Mouse (Mus musculus): ENCODE data around the gene Prm2. TPM values are rescaled to one million over a fixed set of nuclear protein-coding genes. Genes with fewer than 3 reads are reported as not detected.

The Prm2 gene
- polyA plus RNA-seq, 1 experiment: not detected

- no peak overlapping the region for H3K9ac ChIP-seq (ENCODE audit: low read depth, poor library complexity, severe bottlenecking)
- no peak overlapping the region for H3K27ac ChIP-seq (ENCODE audit: insufficient read depth, low read length)
- H3K27me3 ChIP-seq (ENCODE audit: control insufficient read depth, insufficient read depth, low read length, poor library complexity, severe bottlenecking): no peaks in the 10 kb centered on the region
- H3K36me3 ChIP-seq (ENCODE audit: control insufficient read depth, insufficient read depth, low read length, poor library complexity, severe bottlenecking): no peaks in the 10 kb centered on the region
- TF ChIP-seq EP300 (IDR thresholded peaks at IDR 0.05; ENCODE audit: insufficient read depth, low read depth, low read length) (no peak), CTCF (IDR thresholded peaks at IDR 0.05; ENCODE audit: low read depth, low read length) (no peak), POLR2A (IDR thresholded peaks at IDR 0.05; ENCODE audit: insufficient read depth, low read length) (no peak)
- H3K9me3 ChIP-seq (replicated peaks; ENCODE audit: control insufficient read depth, insufficient read depth, low read length, poor library complexity, severe bottlenecking): no peaks in the 10 kb centered on the region
- peaks cover 2% of the 10 kb centered on the region for H3K4me1 ChIP-seq (ENCODE audit: control insufficient read depth, insufficient read depth, low read length)
- no peak overlapping the region for H3K4me3 ChIP-seq (ENCODE audit: low read depth, low read length)
Observed at GRCm38 (mm10) chr16:10838487-10839245, 42.7 kb upstream of the Prm2 start.

- Histone ChIP-seq H3K4me1 (ENCODE audit: control insufficient read depth, insufficient read depth, low read length) (no peaks in the 10 kb centered on the region), H3K36me3 (ENCODE audit: control insufficient read depth, insufficient read depth, low read length, poor library complexity, severe bottlenecking) (no peaks in the 10 kb centered on the region), H3K9me3 (replicated peaks; ENCODE audit: control insufficient read depth, insufficient read depth, low read length, poor library complexity, severe bottlenecking) (no peaks in the 10 kb centered on the region), H3K4me3 (ENCODE audit: low read depth, low read length) (no peak overlapping the region), H3K27ac (ENCODE audit: insufficient read depth, low read length) (no peak overlapping the region), H3K9ac (ENCODE audit: low read depth, poor library complexity, severe bottlenecking) (no peak overlapping the region), H3K27me3 (ENCODE audit: control insufficient read depth, insufficient read depth, low read length, poor library complexity, severe bottlenecking) (no peaks in the 10 kb centered on the region)
- TF ChIP-seq POLR2A (IDR thresholded peaks at IDR 0.05; ENCODE audit: insufficient read depth, low read length): no peak
- TF ChIP-seq CTCF (IDR thresholded peaks at IDR 0.05; ENCODE audit: low read depth, low read length): no peak
- no peak for TF ChIP-seq EP300 (IDR thresholded peaks at IDR 0.05; ENCODE audit: insufficient read depth, low read depth, low read length)
Observed at GRCm38 (mm10) chr16:10837903-10838302, 42.0 kb upstream of the Prm2 start.

- Histone ChIP-seq H3K27ac (ENCODE audit: insufficient read depth, low read length) (no peak overlapping the region), H3K27me3 (ENCODE audit: control insufficient read depth, insufficient read depth, low read length, poor library complexity, severe bottlenecking) (no peaks in the 10 kb centered on the region), H3K4me3 (ENCODE audit: low read depth, low read length) (no peak overlapping the region), H3K36me3 (ENCODE audit: control insufficient read depth, insufficient read depth, low read length, poor library complexity, severe bottlenecking) (no peaks in the 10 kb centered on the region), H3K4me1 (ENCODE audit: control insufficient read depth, insufficient read depth, low read length) (no peaks in the 10 kb centered on the region), H3K9me3 (replicated peaks; ENCODE audit: control insufficient read depth, insufficient read depth, low read length, poor library complexity, severe bottlenecking) (no peaks in the 10 kb centered on the region), H3K9ac (ENCODE audit: low read depth, poor library complexity, severe bottlenecking) (no peak overlapping the region)
- TF ChIP-seq CTCF (IDR thresholded peaks at IDR 0.05; ENCODE audit: low read depth, low read length): no peak
- no peak for TF ChIP-seq POLR2A (IDR thresholded peaks at IDR 0.05; ENCODE audit: insufficient read depth, low read length)
- no peak for TF ChIP-seq EP300 (IDR thresholded peaks at IDR 0.05; ENCODE audit: insufficient read depth, low read depth, low read length)
Observed at GRCm38 (mm10) chr16:10837250-10837649, 41.3 kb upstream of the Prm2 start.

- H3K9ac ChIP-seq (ENCODE audit: low read depth, poor library complexity, severe bottlenecking): no peak overlapping the region
- H3K27ac ChIP-seq (ENCODE audit: insufficient read depth, low read length): no peak overlapping the region
- no peaks in the 10 kb centered on the region for H3K27me3 ChIP-seq (ENCODE audit: control insufficient read depth, insufficient read depth, low read length, poor library complexity, severe bottlenecking)
- H3K36me3 ChIP-seq (ENCODE audit: control insufficient read depth, insufficient read depth, low read length, poor library complexity, severe bottlenecking): no peaks in the 10 kb centered on the region
- H3K4me1 ChIP-seq (ENCODE audit: control insufficient read depth, insufficient read depth, low read length): no peaks in the 10 kb centered on the region
- no peak for TF ChIP-seq POLR2A (IDR thresholded peaks at IDR 0.05; ENCODE audit: insufficient read depth, low read length)
- no peak for TF ChIP-seq CTCF (IDR thresholded peaks at IDR 0.05; ENCODE audit: low read depth, low read length)
- TF ChIP-seq EP300 (IDR thresholded peaks at IDR 0.05; ENCODE audit: insufficient read depth, low read depth, low read length): no peak
- no peak overlapping the region for H3K4me3 ChIP-seq (ENCODE audit: low read depth, low read length)
- H3K9me3 ChIP-seq (replicated peaks; ENCODE audit: control insufficient read depth, insufficient read depth, low read length, poor library complexity, severe bottlenecking): no peaks in the 10 kb centered on the region
Observed at GRCm38 (mm10) chr16:10836388-10836787, 40.5 kb upstream of the Prm2 start.

GRCm38 (mm10) chr16:10834911-10835587 is 39.1 kb upstream of the Prm2 start, which contains the start of gene Rmi2:
Gene Rmi2 (plus strand): TSS chr16:10835059.
- no peaks in the 10 kb centered on the region for H3K4me1 ChIP-seq (ENCODE audit: control insufficient read depth, insufficient read depth, low read length)
- peak within 1 kb of the TSS; percentile 62 for H3K4me3 ChIP-seq (ENCODE audit: low read depth, low read length)
- H3K27me3 ChIP-seq (ENCODE audit: control insufficient read depth, insufficient read depth, low read length, poor library complexity, severe bottlenecking): no peaks in the 10 kb centered on the region
- H3K27ac ChIP-seq (ENCODE audit: insufficient read depth, low read length): no peak within 1 kb of the TSS
- TF ChIP-seq POLR2A (IDR thresholded peaks at IDR 0.05; ENCODE audit: insufficient read depth, low read length) (peak; percentile 50), CTCF (IDR thresholded peaks at IDR 0.05; ENCODE audit: low read depth, low read length) (no peak)
- H3K9me3 ChIP-seq (replicated peaks; ENCODE audit: control insufficient read depth, insufficient read depth, low read length, poor library complexity, severe bottlenecking): no peaks in the 10 kb centered on the region
- H3K36me3 ChIP-seq (ENCODE audit: control insufficient read depth, insufficient read depth, low read length, poor library complexity, severe bottlenecking): no peaks in the 10 kb centered on the region
- H3K9ac ChIP-seq (ENCODE audit: low read depth, poor library complexity, severe bottlenecking): peak within 1 kb of the TSS; percentile 48

- H3K9me3 ChIP-seq (replicated peaks; ENCODE audit: control insufficient read depth, insufficient read depth, low read length, poor library complexity, severe bottlenecking): no peaks in the 10 kb centered on the region
- TF ChIP-seq EP300 (IDR thresholded peaks at IDR 0.05; ENCODE audit: insufficient read depth, low read depth, low read length) (no peak), CTCF (IDR thresholded peaks at IDR 0.05; ENCODE audit: low read depth, low read length) (no peak), POLR2A (IDR thresholded peaks at IDR 0.05; ENCODE audit: insufficient read depth, low read length) (no peak)
- H3K27me3 ChIP-seq (ENCODE audit: control insufficient read depth, insufficient read depth, low read length, poor library complexity, severe bottlenecking): no peaks in the 10 kb centered on the region
- H3K9ac ChIP-seq (ENCODE audit: low read depth, poor library complexity, severe bottlenecking): peak overlapping the region; percentile 48
- H3K27ac ChIP-seq (ENCODE audit: insufficient read depth, low read length): no peak overlapping the region
- H3K4me1 ChIP-seq (ENCODE audit: control insufficient read depth, insufficient read depth, low read length): no peaks in the 10 kb centered on the region
- H3K4me3 ChIP-seq (ENCODE audit: low read depth, low read length): no peak overlapping the region
- no peaks in the 10 kb centered on the region for H3K36me3 ChIP-seq (ENCODE audit: control insufficient read depth, insufficient read depth, low read length, poor library complexity, severe bottlenecking)
Observed at GRCm38 (mm10) chr16:10834542-10834910, 38.6 kb upstream of the Prm2 start.

Measured in ES-Bruce4 (cell line).